Mouse (Mus musculus) stomach, postnatal 0 days (tissue): ENCODE results near the gene Bche. TPM values are rescaled to one million over a fixed set of nuclear protein-coding genes. Genes with fewer than 3 reads are reported as not detected.

Experiments
- ATAC-seq: fragments of 200-750 bp; cut with Nextera tagmentation; 2 replicates; pipeline ENCODE4 v1.8.0; 2017; ENCODE audit not compliant: low FRiP score, low TSS enrichment
- DNase-seq: peaks from one replicate; pipeline ENCODE4 v3.0.0-alpha.2; 2016; ENCODE audit warnings: low spot score
- H3K27ac ChIP-seq: fragments of 300-500 bp; sonication (generic); replicated peaks from 2 replicates; pipeline ENCODE4 v1.5.1; 2014; ENCODE audit warnings: mild to moderate bottlenecking, control low read depth
- H3K27me3 ChIP-seq: fragments of 300-500 bp; sonication (generic); 2 replicates; pipeline ENCODE4 v1.6.1; 2014; ENCODE audit warnings: low read length; ENCODE audit not compliant: control insufficient read depth, insufficient read depth
- H3K36me3 ChIP-seq: fragments of 300-500 bp; sonication (generic); 2 replicates; pipeline ENCODE4 v1.6.1; 2014; ENCODE audit warnings: low read length, mixed read lengths; ENCODE audit not compliant: control insufficient read depth, insufficient read depth
- H3K4me1 ChIP-seq: fragments of 300-500 bp; sonication (generic); replicated peaks from 2 replicates; pipeline ENCODE4 v1.6.1; 2014; ENCODE audit warnings: antibody characterized with exemption; ENCODE audit not compliant: control insufficient read depth, insufficient read depth
- H3K4me2 ChIP-seq: fragments of 300-500 bp; sonication (generic); replicated peaks from 2 replicates; pipeline ENCODE4 v1.6.1; 2014; ENCODE audit warnings: low read depth, mild to moderate bottlenecking, control low read depth, moderate library complexity
- H3K4me3 ChIP-seq: fragments of 300-500 bp; sonication (generic); 2 replicates; pipeline ENCODE4 v1.5.1; 2014; ENCODE audit warnings: low read depth, low read length, control low read depth
- H3K9ac ChIP-seq: fragments of 300-500 bp; sonication (generic); 2 replicates; pipeline ENCODE4 v1.6.1; 2014; ENCODE audit warnings: mild to moderate bottlenecking, low read length, control low read depth, mixed read lengths
- H3K9me3 ChIP-seq: fragments of 300-500 bp; sonication (generic); 2 replicates; pipeline ENCODE4 v1.6.1; 2016; ENCODE audit warnings: low read length; ENCODE audit not compliant: control insufficient read depth
- CTCF ChIP-seq: IDR thresholded peaks from 2 replicates; pipeline ENCODE4 v1.5.1; 2016; ENCODE audit warnings: antibody characterized with exemption, low read depth, mild to moderate bottlenecking, moderate library complexity
- EP300 ChIP-seq: optimal IDR thresholded peaks from 2 replicates; pipeline ENCODE3; 2016; ENCODE audit warnings: antibody characterized with exemption
- WGBS: fragments of 180-500 bp; shearing (Covaris S2); extraction: QIAGEN DNeasy Blood & Tissue Kit; methylation state at CpG from one replicate; pipeline ENCODE4 v1.1.7; 2014; 5-methylcytosine and 5-hydroxymethylcytosine counted together
- polyA plus RNA-seq: library from polyadenylated mRNA; unstranded; fragments of >200 nt; fragmentation: Nextera tagmentation; extraction: Ambion mirVana; gene quantifications from 2 replicates; pipeline ENCODE4 v1.2.1, GENCODE M21; 2015

Gene Bche
- polyA plus RNA-seq, 1 experiment from 2014 or later, result 8.6 TPM

DNA sequence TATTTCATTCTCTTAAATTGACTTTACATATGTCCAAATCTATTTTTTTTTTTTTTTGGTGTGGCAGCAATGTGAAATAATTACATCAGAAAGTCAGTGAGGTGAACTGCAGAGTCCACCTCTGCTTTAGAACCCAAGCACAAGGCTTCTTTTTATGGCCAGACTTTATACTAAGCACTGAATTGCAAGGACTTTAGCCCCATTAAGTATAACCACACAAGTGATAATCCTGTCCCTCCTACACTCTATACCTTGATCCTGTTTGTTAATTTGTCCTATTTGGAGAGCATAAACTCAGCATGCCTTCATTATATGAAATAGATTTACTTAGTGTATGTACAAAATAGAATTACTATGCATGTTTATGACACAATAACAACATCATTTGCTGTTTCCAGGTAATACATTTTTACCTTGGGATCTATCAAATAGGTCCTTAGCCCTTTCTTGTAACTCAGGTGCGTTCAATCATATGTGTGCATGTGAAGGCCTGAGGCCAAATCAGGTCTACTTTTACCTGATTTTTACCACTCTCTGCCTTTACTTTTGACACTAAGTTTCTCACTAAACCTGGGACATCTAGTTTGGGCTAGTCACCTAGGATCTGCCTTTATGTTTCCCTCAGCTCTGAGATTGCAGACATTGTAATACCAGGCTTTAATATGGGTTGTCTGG lies 9.5 kb upstream of the Bche start:
- ATAC-seq, result no peak
- Histone ChIP-seq H3K9me3 (no peaks in the 10 kb centered on the region), H3K36me3 (no peaks in the 10 kb centered on the region), H3K4me3 (no peak overlapping the region), H3K27ac (no peak overlapping the region), H3K9ac (no peak overlapping the region), H3K4me2 (no peak overlapping the region), H3K4me1 (no peaks in the 10 kb centered on the region), H3K27me3 (no peaks in the 10 kb centered on the region)
- 98% methylated on average over 1 of the region's 1 CpGs for WGBS
- DNase-seq, result no peak
- TF ChIP-seq CTCF, result no peak
- TF ChIP-seq EP300, result no peak

- H3K36me3 ChIP-seq, result no peaks in the 10 kb centered on the region
- H3K9ac ChIP-seq, result no peak overlapping the region
- WGBS, result 68% methylated on average over 8 of the region's 8 CpGs
- no peaks in the 10 kb centered on the region for H3K9me3 ChIP-seq
- no peaks in the 10 kb centered on the region for H3K27me3 ChIP-seq
- H3K4me2 ChIP-seq, result no peak overlapping the region
- no peak overlapping the region for H3K4me3 ChIP-seq
- no peak overlapping the region for H3K27ac ChIP-seq
- DNase-seq, result no peak
- no peak for ATAC-seq
- TF ChIP-seq CTCF (no peak), EP300 (no peak)
- H3K4me1 ChIP-seq, result no peaks in the 10 kb centered on the region
Measured at GRCm38 (mm10) chr3:73709871-73710270, 1.7 kb upstream of the Bche start.

DNA sequence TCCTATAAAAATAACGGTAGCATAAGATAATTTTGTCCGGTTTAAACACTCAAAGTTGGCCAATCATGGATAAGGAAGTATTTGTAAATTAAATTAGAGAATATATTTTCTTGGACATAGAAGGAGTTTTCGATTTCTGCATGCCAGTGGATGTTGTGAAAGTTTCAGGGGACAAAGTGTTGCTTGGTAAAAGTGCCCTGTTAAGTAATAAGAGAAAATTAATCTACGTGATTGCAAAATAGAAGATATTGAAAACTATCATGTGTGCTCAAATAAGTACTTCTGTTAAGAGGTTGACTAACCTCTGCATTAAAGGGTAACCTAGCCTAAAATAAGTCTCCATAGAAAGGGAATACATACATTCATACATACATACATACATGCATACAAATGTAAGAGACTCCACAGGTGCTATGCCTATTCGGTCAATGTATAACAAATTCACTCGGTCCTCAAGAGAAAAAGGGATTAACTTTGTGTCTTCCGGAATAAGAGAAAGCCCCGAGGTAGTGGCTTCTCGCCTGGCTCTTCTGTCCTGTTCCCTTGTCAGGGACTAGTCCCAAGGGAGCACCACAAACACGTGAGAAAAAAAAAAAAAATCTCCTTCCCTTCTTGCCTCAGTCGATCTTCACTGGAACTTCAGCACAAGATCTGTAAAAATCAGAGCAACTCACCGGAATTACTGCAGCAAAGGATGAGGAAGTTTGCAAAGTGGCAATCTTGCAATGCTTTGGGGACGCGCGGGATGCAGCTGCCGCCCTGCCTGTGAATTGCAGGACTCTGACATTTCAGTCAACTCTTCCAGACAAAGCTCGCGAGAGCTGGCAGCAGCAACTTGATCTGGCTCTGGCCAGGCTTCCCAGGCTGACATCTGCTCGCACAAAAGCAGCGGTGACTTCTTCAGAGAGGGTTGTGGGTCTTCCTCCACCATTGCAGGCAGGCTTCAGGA lies 480 bp downstream of the Bche start:
- H3K9me3 ChIP-seq, result no peaks in the 10 kb centered on the region
- TF ChIP-seq EP300 (no peak), CTCF (no peak)
- H3K27ac ChIP-seq, result peak overlapping the region; percentile 56; the same call in 1 of the 2 replicates
- H3K36me3 ChIP-seq, result no peaks in the 10 kb centered on the region
- WGBS, result 15% methylated on average over 20 of the region's 20 CpGs
- peak overlapping the region; percentile 56 for H3K9ac ChIP-seq
- H3K27me3 ChIP-seq, result no peaks in the 10 kb centered on the region
- H3K4me3 ChIP-seq, result peak overlapping the region; percentile 44
- ATAC-seq, result peak; percentile 94
- DNase-seq, result peak; percentile 84
- H3K4me1 ChIP-seq, result no peaks in the 10 kb centered on the region
- H3K4me2 ChIP-seq, result peak overlapping the region; percentile 50

- Histone ChIP-seq H3K9ac (no peak overlapping the region), H3K27ac (no peak overlapping the region), H3K4me3 (no peak overlapping the region), H3K4me2 (no peak overlapping the region), H3K4me1 (no peaks in the 10 kb centered on the region), H3K9me3 (no peaks in the 10 kb centered on the region), H3K27me3 (no peaks in the 10 kb centered on the region), H3K36me3 (no peaks in the 10 kb centered on the region)
- ATAC-seq, result no peak
- no peak for TF ChIP-seq CTCF
- TF ChIP-seq EP300, result no peak
- DNase-seq, result no peak
- WGBS, result 31% methylated on average over 1 of the region's 1 CpGs
Measured at GRCm38 (mm10) chr3:73706544-73706943, 1.7 kb downstream of the Bche start.

- no peak for TF ChIP-seq EP300
- no peak for TF ChIP-seq CTCF
- no peak for ATAC-seq
- WGBS, result 39% methylated on average over 1 of the region's 1 CpGs
Measured at GRCm38 (mm10) chr3:73698889-73699288, 9.3 kb downstream of the Bche start.

GRCm38 (mm10) chr3:73673333-73673732 lies 34.9 kb downstream of the Bche start:
- H3K27me3 ChIP-seq, result no peaks in the 10 kb centered on the region
- H3K27ac ChIP-seq, result no peak overlapping the region
- no peaks in the 10 kb centered on the region for H3K36me3 ChIP-seq
- no peak overlapping the region for H3K4me3 ChIP-seq
- DNase-seq (peak; percentile 17), ATAC-seq (peak; percentile 98)
- WGBS, result 25% methylated on average over 1 of the region's 1 CpGs
- TF ChIP-seq EP300, result no peak
- H3K4me2 ChIP-seq, result no peak overlapping the region
- no peaks in the 10 kb centered on the region for H3K9me3 ChIP-seq
- no peaks in the 10 kb centered on the region for H3K4me1 ChIP-seq
- no peak overlapping the region for H3K9ac ChIP-seq

More at GRCm38 (mm10) chr3:73698889-73699288, 9.3 kb downstream of the Bche start:
- Histone ChIP-seq H3K27me3 (no peaks in the 10 kb centered on the region), H3K9ac (no peak overlapping the region), H3K4me3 (no peak overlapping the region), H3K9me3 (no peaks in the 10 kb centered on the region), H3K36me3 (no peaks in the 10 kb centered on the region), H3K27ac (no peak overlapping the region), H3K4me2 (no peak overlapping the region), H3K4me1 (no peaks in the 10 kb centered on the region)
- no peak for DNase-seq
